Mouse (Mus musculus): ENCODE results near the gene Alg14.

GRCm38 (mm10) chr3:121378708-121379612 lies 87.4 kb downstream of the Alg14 start:
- TF ChIP-seq CTCF (IDR thresholded peaks at IDR 0.05; ENCODE audit: low read depth), result no peak
- TF ChIP-seq EP300 (optimal IDR thresholded peaks at IDR 0.05), result no peak

All from stomach, postnatal 0 days (tissue).